Mouse (Mus musculus) macrophage (primary cell): ENCODE results near the gene Rimkla. TPM values are rescaled to one million over a fixed set of nuclear protein-coding genes. Genes with fewer than 3 reads are reported as not detected.

Experiments used
- H3K27ac ChIP-seq: fragments of 350-480 bp; formaldehyde crosslinking; 2 replicates; pipeline ENCODE4 v1.9.0; 2021
- H3K36me3 ChIP-seq: fragments of 350-480 bp; formaldehyde crosslinking; 2 replicates; pipeline ENCODE4 v1.9.0; 2021; ENCODE audit errors: inconsistent target
- H3K4me3 ChIP-seq: fragments of 350-480 bp; formaldehyde crosslinking; 2 replicates; pipeline ENCODE4 v1.9.0; 2021; ENCODE audit errors: inconsistent target
- H3K79me2 ChIP-seq: fragments of 350-480 bp; formaldehyde crosslinking; 2 replicates; pipeline ENCODE4 v1.9.0; 2021; ENCODE audit errors: inconsistent target
- WGBS: methylation state at CpG from one replicate; pipeline ENCODE4 v1.1.7; 2026; ENCODE audit warnings: inconsistent platforms; ENCODE audit not compliant: missing documents; 5-methylcytosine and 5-hydroxymethylcytosine counted together
- polyA plus RNA-seq: library from polyadenylated mRNA; stranded (reverse); fragments of 250-400 nt; gene quantifications from 3 replicates; pipeline ENCODE4 v1.2.4, GENCODE M21; 2018; ENCODE audit warnings: inconsistent platforms

Gene Rimkla
- polyA plus RNA-seq, 1 experiment from 2014 or later = not detected

GRCm38 (mm10) chr4:119417270-119417669, 75.2 kb downstream of the Rimkla start:
- Histone ChIP-seq H3K36me3 (no peaks in the 10 kb centered on the region), H3K4me3 (no peak overlapping the region), H3K27ac (no peak overlapping the region), H3K79me2 (no peaks in the 10 kb centered on the region)
- 82% methylated on average over 3 of the region's 3 CpGs for WGBS

Other genes starting within 250 kb of the Rimkla start
- not detected in 3 replicates for gene Cldn19, start 237.2 kb downstream of the Rimkla start, polyA plus RNA-seq
- gene Ybx1, start 198.0 kb downstream of the Rimkla start, polyA plus RNA-seq = 671 to 1,591 TPM (median 793 TPM) in 3 replicates
- 19.8 to 39.9 TPM (median 33.9 TPM) in 3 replicates for gene Ppih, start 172.1 kb downstream of the Rimkla start, polyA plus RNA-seq
- gene Ccdc30, start 77.1 kb downstream of the Rimkla start, polyA plus RNA-seq = not detected in 3 replicates
- 8.4 to 12.4 TPM (median 9.1 TPM) in 3 replicates for gene Ppcs, start 70.2 kb downstream of the Rimkla start, polyA plus RNA-seq
- gene Zmynd12, start 69.8 kb downstream of the Rimkla start, polyA plus RNA-seq = not detected in 3 replicates
- 14.0 to 23.3 TPM (median 18.3 TPM) in 3 replicates for gene Foxj3, start 44.4 kb upstream of the Rimkla start, polyA plus RNA-seq
- 1.6 to 2.7 TPM (median 2.4 TPM) in 3 replicates for gene Frg2f1, start 46.9 kb upstream of the Rimkla start, polyA plus RNA-seq
- not detected in 3 replicates for gene Guca2a, start 145.1 kb upstream of the Rimkla start, polyA plus RNA-seq
- gene Guca2b, start 166.3 kb upstream of the Rimkla start, polyA plus RNA-seq = not detected in 3 replicates
- gene Hivep3, start 241.2 kb upstream of the Rimkla start, polyA plus RNA-seq = 6.8 to 16.3 TPM (median 9.7 TPM) in 3 replicates